Mouse (Mus musculus): Measurements from ENCODE around the gene Slc5a10.

The Slc5a10 gene

DNA sequence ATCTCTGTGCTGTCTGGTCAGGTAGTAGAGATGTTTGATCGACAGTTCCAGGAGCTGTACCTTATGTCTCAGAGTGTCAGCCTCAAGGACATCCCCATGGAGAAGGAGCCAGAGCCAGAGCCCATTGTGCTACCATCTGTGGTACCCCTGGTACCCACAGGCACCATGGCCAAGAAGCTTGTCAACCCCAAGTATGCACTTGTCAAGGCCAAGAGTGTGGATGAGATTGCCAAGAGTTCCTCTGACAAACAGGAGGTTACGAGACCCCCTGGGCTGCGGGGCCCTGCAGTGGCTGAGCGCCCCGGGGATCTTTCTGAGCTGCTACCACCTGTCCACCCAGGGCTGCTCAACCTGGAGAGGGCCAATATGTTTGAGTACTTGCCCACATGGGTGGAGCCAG, 18.1 kb downstream of the Slc5a10 start:
- peak; percentile 11 for DNase-seq

DNA sequence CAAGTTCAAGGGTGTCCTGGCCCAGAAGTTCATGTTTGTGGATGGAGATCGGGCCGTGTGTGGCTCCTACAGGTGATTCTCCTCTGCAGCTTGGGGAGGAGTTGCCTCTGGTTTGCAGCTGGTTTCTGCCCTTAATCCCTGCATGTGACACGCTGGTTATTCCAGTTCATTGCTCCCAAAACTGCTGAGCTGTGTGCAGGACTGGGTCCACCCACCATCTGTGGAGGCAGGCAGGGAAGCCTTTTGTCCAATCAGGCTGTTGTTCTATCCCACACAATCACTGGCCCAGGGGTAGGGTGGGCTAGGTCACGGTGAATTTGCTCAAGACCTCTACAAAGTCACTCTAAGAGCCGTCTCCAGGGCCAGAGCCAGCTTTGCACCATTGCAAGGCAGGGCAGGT, 18.9 kb downstream of the Slc5a10 start:
- peak; percentile 65 for DNase-seq

- DNase-seq, result peak; percentile 89
Observed at GRCm38 (mm10) chr11:61699933-61700332, 20.7 kb downstream of the Slc5a10 start.

DNA sequence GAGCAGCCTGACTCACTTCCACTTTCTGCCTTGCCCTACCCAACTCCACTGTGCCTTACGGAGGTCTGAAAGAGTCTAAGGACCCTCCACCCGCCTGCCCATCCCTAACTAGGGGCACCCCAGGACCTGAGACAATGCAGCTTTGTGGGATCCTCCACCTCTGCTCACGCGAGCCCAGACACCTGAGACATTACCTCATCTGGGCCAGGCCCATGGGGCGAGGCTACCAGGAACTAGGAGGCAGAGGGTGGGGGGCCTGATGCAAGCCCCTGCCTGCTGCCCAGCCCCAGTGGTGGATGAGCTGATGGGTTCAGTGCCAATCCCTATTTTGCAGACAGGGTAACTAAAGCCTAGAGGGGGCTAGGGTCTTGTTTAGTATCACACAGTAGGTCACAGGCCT, 21.2 kb downstream of the Slc5a10 start:
- peak; percentile 38 for DNase-seq

DNA sequence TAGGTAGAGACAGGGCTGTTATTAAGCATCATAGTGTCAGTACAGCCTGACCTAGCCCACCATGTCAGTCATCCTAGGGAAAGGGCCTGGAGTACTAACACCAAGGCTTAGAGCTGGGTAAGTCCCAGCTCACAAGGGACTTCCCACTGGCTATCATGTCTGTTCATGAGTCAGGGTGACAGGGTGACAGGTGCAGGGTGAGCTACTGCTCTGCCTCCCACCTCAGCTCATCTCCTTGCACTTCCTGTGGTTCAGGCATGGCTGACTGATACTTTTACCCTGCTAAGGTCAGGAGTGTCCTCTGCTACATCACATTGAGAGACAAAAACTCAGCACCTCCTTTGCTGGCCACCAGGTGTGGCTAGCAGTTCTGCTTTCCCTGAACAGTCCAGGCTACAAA, 21.8 kb downstream of the Slc5a10 start:
- DNase-seq, result no peak

- peak; percentile 31 for DNase-seq
Observed at GRCm38 (mm10) chr11:61692996-61693395, 27.6 kb downstream of the Slc5a10 start.

DNA sequence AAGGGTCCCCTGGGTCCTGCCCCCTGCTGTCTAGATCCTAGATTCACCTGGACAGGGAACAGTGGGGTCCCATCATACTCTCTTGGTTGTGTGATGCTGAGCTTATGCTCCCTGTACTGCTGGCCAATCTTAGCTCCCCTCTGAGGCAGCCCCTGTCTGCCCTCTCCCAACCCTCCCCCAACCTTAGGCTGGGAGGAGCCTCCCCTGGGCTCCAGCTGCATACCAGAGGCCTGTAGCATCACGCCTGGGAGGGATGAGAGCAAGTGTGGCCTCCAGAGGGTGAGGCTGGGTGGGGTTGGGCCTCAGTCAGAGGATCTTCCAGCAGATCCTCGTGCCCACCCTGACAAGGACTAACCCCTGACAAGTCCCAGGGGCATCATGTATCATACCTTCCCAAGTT, 33.0 kb downstream of the Slc5a10 start:
- peak; percentile 24 for DNase-seq

- peak; percentile 35 for DNase-seq
Observed at GRCm38 (mm10) chr11:61686906-61687453, 33.6 kb downstream of the Slc5a10 start.

- peak; percentile 33 for DNase-seq
Observed at GRCm38 (mm10) chr11:61686141-61686540, 34.5 kb downstream of the Slc5a10 start.

GRCm38 (mm10) chr11:61685119-61685725, 35.4 kb downstream of the Slc5a10 start:
- no peak for DNase-seq

DNA sequence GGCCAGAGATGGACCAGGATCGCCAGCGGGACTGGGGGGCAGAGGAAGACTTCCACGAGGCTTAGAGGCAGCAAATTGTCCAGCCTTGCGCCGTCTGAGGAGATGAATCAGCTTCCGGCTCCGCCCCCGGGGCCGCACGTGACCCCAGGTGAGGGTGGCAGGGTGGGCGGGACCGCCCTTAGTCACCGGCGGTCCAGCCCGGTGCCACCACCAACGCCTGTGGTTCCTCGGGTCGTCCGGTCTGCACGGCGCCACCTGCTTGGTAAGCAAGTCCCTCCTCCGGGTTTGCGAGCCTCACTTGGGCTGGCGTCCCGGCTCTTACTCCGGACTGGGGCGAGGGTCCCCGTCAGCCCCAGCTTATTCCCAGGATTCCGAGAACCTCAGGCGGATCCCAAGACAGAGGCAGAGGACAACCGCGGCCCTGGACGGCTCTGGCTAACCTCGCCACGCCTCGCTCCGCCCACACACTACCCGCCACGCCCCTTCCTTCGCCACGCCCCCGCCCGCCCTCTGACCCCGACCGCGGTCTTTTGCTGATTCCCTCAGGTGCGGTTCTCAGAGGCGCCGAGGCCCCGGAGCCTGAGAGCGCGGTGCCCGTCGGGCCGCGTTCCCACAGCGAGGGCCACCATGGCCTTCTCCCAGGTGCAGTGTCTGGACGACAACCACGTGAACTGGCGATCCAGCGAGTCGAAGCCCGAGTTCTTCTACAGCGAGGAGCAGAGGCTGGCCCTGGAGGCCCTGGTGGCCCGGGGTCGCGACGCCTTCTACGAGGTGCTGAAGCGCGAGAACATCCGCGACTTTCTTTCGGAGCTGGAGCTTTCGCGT, 36.5 kb downstream of the Slc5a10 start, which contains the start of gene Fam83g:
Fam83g (plus strand) TSS at position 185 of the 825 bp plus-strand sequence.
- DNase-seq, result peak; percentile 87

- DNase-seq, result no peak
Observed at GRCm38 (mm10) chr11:61679091-61679866, 41.3 kb downstream of the Slc5a10 start.

DNA sequence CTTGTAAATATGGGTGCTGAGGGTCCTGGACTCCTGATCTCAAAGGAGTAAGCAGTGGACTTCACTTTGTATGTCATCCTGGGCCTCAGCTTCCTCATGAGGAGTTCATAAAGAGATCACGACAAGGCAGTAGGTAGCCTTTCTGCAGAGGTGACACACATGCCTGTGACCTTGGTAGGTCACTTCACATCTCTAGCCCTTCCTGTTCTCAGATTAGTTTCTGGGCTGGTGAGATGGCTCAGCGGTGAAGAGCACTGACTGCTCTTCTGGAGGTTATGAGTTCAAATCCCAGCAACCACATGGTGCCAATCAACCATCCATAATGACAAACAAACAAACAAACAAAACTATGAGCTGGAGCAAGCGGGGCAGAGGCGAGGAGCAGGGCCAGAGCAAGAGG, 42.9 kb downstream of the Slc5a10 start:
- DNase-seq, result no peak

DNA sequence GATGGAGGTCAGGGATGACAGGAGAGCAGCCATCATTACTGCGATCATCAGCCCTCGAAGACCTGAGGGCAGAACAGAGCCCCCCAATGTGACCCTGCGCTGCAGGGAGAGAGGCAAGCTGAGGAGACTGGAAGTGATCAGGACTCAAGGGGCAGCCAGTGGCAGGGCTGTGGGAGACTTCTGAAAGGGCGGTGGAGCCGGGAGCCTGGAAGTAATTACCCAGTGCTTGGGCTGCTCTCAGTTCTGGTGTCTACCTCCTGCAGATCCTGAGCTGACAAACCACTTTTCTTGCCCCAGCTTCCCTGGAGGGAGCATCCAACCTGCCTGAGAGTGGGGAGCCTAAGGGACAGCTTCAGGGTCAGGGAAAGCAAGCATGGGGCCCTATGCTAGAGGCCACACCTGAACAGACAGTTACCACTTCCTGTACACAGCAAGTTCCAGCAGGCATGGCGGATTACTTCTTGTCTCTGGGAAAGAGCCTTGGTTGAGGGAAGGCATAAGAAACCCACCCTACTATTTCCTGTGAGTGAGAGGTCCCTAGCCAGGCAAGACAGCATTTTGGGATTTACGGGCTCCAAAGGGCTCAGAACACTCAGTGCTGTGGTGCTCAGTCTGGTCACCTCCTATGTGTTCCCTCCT, 44.3 kb downstream of the Slc5a10 start:
- no peak for DNase-seq

DNA sequence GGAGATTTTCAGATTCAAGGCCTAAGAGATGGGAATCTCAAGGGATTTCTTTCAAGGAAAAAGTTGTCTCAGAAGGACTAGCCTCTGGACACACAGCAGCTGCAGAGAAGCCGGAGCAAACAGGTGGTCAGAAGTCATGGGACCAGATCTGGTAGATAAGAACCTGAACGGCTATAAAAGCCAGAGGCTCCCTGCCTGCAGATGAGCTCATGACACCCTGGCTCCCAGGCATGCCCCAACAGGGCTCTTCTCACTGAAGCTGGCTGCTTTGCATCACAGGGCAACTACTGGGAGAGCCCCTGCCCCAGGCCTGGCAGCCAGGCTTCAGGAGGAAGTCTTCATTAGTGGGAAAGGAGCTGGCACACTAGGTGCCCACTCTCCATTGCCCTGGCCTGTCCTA, 45.3 kb downstream of the Slc5a10 start:
- DNase-seq, result no peak

DNA sequence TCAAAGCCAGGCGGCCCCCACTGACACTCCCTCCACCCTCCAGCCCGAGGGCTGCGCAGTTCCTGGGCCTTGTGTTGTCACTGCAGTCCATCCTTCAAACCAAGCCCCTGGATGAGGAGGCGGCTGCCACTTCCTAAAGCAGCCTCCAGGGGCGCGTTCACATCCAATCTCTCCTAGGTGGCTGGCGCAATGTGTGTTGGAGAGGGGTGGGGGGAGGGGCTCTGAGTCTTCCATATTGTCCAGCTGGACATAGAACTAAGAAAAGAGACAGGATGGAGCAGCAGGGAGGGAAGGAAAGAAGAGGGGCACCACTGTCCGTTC, 45.8 kb downstream of the Slc5a10 start:
- DNase-seq, result no peak

GRCm38 (mm10) chr11:61674151-61674838, 46.3 kb downstream of the Slc5a10 start:
- DNase-seq, result no peak

DNA sequence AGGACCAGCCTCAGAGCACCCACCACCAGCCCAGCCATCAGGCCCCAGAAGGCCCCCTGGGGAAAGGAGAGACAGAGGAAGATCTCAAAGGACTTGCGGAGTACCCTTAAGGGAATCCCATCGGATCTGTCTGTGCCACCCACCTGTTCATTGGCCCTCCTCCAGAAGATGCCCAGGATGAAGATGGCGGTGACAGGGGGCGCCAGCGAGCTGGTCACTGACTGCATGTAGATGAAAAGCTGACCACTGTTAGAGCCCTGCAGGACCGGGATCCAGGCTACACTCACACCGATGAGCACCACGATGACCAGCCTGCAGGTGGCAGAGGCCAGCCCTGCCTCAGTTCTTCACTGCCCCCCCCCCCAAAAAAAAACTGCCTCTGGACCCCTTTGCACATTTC, 46.9 kb downstream of the Slc5a10 start:
- peak; percentile 61 for DNase-seq

- no peak for DNase-seq
Observed at GRCm38 (mm10) chr11:61671781-61672383, 48.7 kb downstream of the Slc5a10 start.

- DNase-seq, result no peak
Observed at GRCm38 (mm10) chr11:61669492-61670490, 50.8 kb downstream of the Slc5a10 start.

- DNase-seq, result no peak
Observed at GRCm38 (mm10) chr11:61667782-61668181, 52.8 kb downstream of the Slc5a10 start.
